Comparison of ENCODE assay signal across 22 mouse cellular contexts in genomic region chrX:95881111-95881510, GRCm38 (mm10).
A peak's percentile ranks its signal among the peaks of the same experiment; 100 is the strongest.
DNase-seq lines count a peak whose midpoint lies in the region; ATAC-seq and TF ChIP-seq lines count a peak whose summit lies in the region.
"Had no signal": no experiment of that assay in that cellular context is flagged by ENCODE, and none has a peak within 500 bp of the region (broad histone marks: within the 10 kb centered on the region; RNA-seq: fewer than 3 reads in every experiment).

No protein-coding gene starts in this region.

- H3K9me3 ChIP-seq in kidney, embryonic 14.5 days (ENCODE audit: control insufficient read depth, low read length): no peaks in the 10 kb centered on the region
- H3K9me3 ChIP-seq: embryonic facial prominence, embryonic 10.5 days; forebrain, embryonic 10.5 days; forebrain, embryonic 15.5 days; heart, embryonic 13.5 days; hindbrain, embryonic 15.5 days had no signal

- H3K27me3 ChIP-seq in thymus, adult 2 months (ENCODE audit: control insufficient read depth, insufficient read depth, low read length): no peaks in the 10 kb centered on the region
- H3K27me3 ChIP-seq in kidney, embryonic 14.5 days (ENCODE audit: control insufficient read depth, insufficient read depth, low read length): no peaks in the 10 kb centered on the region
- H3K27me3 ChIP-seq: CH12.LX; forebrain, embryonic 15.5 days; heart, embryonic 13.5 days; hindbrain, embryonic 15.5 days had no signal

- ATAC-seq in kidney, embryonic 14.5 days (ENCODE audit: low FRiP score, low TSS enrichment): no peak
- no peak for ATAC-seq in erythroblast, adult 5-6 weeks (replicated peaks; ENCODE audit: low FRiP score, poor library complexity, severe bottlenecking)
- ATAC-seq: forebrain, embryonic 15.5 days; Patski had no signal

- H3K4me2 ChIP-seq in kidney, embryonic 14.5 days (replicated peaks; ENCODE audit: low read depth, low read length): no peak overlapping the region
- H3K4me2 ChIP-seq: forebrain, embryonic 15.5 days; heart, embryonic 13.5 days; hindbrain, embryonic 15.5 days had no signal

- peaks cover 5% of the 10 kb centered on the region for H3K4me1 ChIP-seq in thymus, adult 2 months (replicated peaks; ENCODE audit: control insufficient read depth, insufficient read depth, low read length)
- H3K4me1 ChIP-seq in kidney, embryonic 14.5 days (ENCODE audit: control insufficient read depth, insufficient read depth, low read length): no peaks in the 10 kb centered on the region
- H3K4me1 ChIP-seq: embryonic facial prominence, embryonic 10.5 days; forebrain, embryonic 10.5 days; forebrain, embryonic 15.5 days; heart, embryonic 13.5 days; hindbrain, embryonic 15.5 days had no signal

- TF ChIP-seq POLR2A in thymus, adult 2 months (IDR thresholded peaks at IDR 0.05; ENCODE audit: control insufficient read depth, extremely low read depth, insufficient read depth, low read length, poor library complexity): no peak

- H3K27ac ChIP-seq in thymus, adult 2 months (ENCODE audit: control insufficient read depth, insufficient read depth, low read length): peak overlapping the region; percentile 75
- no peak overlapping the region for H3K27ac ChIP-seq in kidney, embryonic 14.5 days (ENCODE audit: low read depth, low read length)
- H3K27ac ChIP-seq: embryonic facial prominence, embryonic 10.5 days; forebrain, embryonic 10.5 days; forebrain, embryonic 15.5 days; heart, embryonic 13.5 days; hindbrain, embryonic 15.5 days had no signal

- H3K36me3 ChIP-seq in thymus, adult 2 months (ENCODE audit: control insufficient read depth, insufficient read depth, low read length): no peaks in the 10 kb centered on the region
- no peaks in the 10 kb centered on the region for H3K36me3 ChIP-seq in kidney, embryonic 14.5 days (ENCODE audit: control insufficient read depth, insufficient read depth, low read length)
- H3K36me3 ChIP-seq: embryonic facial prominence, embryonic 10.5 days; forebrain, embryonic 10.5 days; forebrain, embryonic 15.5 days; heart, embryonic 13.5 days; hindbrain, embryonic 15.5 days had no signal

- H3K9ac ChIP-seq in kidney, embryonic 14.5 days (ENCODE audit: low read depth, low read length): no peak overlapping the region
- H3K9ac ChIP-seq: forebrain, embryonic 15.5 days; heart, embryonic 13.5 days; hindbrain, embryonic 15.5 days had no signal

- H3K4me3 ChIP-seq in thymus, adult 2 months (ENCODE audit: control insufficient read depth, insufficient read depth, low read length): no peak overlapping the region
- H3K4me3 ChIP-seq in kidney, embryonic 14.5 days (ENCODE audit: low read length): no peak overlapping the region
- H3K4me3 ChIP-seq: embryonic facial prominence, embryonic 10.5 days; erythroblast, embryonic 14.5 days; forebrain, embryonic 10.5 days; forebrain, embryonic 15.5 days; heart, embryonic 13.5 days; hindbrain, embryonic 15.5 days had no signal

- peak; percentile 76 for DNase-seq in ES-CJ7 (ENCODE audit: low read depth, low spot score)
- DNase-seq in WW6 (ENCODE audit: low read depth, low spot score): peak; percentile 16
- peak; percentile 36 for DNase-seq in thymus, adult 2 months
- peak; percentile 25 for DNase-seq in thymus, postnatal 25 days
- no peak for DNase-seq in layer of hippocampus, postnatal 36 days
- DNase-seq in spleen, postnatal 4 days (ENCODE audit: low spot score in 2 of 2): no peak
- DNase-seq: adrenal gland, postnatal 10 days; cerebellum, adult 11-12 months; cerebellum, adult 9-10 months; gastrocnemius, postnatal 36 days; heart, adult 11 months; heart, postnatal 36 days had no signal

- TF ChIP-seq CTCF in thymus, adult 2 months (IDR thresholded peaks at IDR 0.05; ENCODE audit: borderline replicate concordance, control insufficient read depth, extremely low read depth, insufficient read depth, low read length, poor library complexity): no peak

Comparison
In these comparisons a context has a peak if more than half of its experiments do, and no peak if none do; other contexts are left out.
1. DNase-seq: peak in ES-CJ7 (single experiment), WW6 (single experiment), thymus, adult 2 months (single experiment) and thymus, postnatal 25 days (single experiment); none in layer of hippocampus, postnatal 36 days (0 of 2) and spleen, postnatal 4 days (0 of 2).